Mouse (Mus musculus) R1 (cell line): ENCODE results near the gene Ing4.
A peak's percentile ranks its signal among the peaks of the same experiment; 100 is the strongest.

Experiments used
- DNase-seq: peaks from one replicate; pipeline ENCODE4 v3.0.0-alpha.2; 2018; ENCODE audit warnings: low read depth, low spot score

The Ing4 gene

DNA sequence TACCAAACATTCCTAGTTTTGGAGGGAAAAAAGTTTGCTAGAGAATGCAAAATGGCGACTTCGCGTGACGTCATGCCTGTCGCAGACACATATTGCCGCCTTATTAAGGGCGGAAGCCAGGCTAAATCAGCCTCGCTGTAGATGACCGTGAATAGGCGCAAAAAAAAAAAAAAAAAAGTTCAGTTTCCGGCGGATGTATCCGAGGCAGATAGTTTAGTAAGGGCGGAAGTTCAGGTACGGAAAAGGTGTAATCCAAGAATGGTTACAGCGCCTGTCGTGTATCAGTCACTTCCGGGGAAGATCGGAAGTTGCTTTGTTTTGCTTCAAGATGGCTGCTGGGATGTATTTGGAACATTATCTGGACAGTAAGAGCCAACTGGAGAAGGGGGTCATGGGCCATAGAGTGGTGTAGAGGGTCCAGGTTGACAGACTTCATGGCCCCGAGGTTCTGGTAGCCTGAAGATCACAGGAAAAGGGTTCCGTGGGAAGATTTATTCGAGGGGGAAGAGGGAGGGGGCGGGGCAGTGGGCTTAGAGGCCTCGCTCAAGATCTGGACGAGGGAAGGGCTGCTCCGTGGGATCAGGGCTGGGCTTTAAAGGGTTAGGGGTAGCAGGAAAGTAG lies at the start of gene Ing4:
Gene Ing4 (plus strand): TSS at position 228 of the 621 bp plus-strand sequence.
- peak; percentile 100 for DNase-seq

GRCm38 (mm10) chr6:124992241-124992640 lies 47.3 kb upstream of the Ing4 start:
- DNase-seq: no peak

DNA sequence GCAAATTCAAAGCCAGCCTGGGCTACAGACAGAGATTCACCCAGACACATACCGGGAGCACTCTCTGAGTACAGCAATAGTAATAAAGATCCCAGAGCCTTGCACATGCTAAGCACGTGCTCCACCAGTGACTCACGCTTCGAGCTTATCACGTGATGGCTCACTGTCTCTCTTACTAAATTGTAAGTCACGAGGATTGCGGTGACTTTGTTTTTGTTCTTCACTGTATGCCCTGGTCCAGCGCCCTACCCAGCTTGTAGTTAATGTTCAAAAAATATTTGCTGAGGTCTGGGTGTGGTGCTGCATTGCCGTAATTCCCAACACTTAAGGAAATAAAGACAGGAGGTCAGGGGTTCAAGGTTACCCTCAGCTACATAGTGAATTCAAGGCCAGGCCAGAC lies 46.2 kb upstream of the Ing4 start:
- peak; percentile 46 for DNase-seq

DNA sequence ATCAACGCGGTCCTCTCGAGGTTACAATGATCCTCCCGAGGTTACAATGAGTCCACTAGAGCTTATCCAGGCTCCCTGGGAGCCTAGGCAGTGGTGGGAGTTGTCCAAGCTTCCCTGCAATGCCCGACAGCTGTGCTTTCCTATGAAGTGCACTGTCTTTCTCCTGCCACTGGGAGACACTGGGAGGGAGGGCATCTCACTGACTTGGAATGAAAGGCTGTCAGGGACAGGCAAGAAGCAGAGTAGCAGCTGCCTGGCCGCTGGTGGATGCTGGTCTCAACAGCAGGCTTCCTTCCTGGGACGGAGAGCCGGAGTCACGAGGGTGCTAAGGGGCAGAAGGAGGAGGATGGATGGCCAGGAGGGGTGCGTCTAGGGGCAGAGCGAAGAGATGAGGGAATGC lies 45.7 kb upstream of the Ing4 start:
- peak; percentile 74 for DNase-seq

GRCm38 (mm10) chr6:124995246-124995645 lies 44.3 kb upstream of the Ing4 start:
- DNase-seq: no peak

GRCm38 (mm10) chr6:124995831-124996403 lies 43.6 kb upstream of the Ing4 start:
- no peak for DNase-seq

GRCm38 (mm10) chr6:124996551-124997501 lies 42.7 kb upstream of the Ing4 start, which contains the start of gene Pianp:
Pianp (plus strand) TSS chr6:124996694.
- peak; percentile 55 for DNase-seq

GRCm38 (mm10) chr6:124998066-124998465 lies 41.5 kb upstream of the Ing4 start:
- DNase-seq: peak; percentile 29

DNA sequence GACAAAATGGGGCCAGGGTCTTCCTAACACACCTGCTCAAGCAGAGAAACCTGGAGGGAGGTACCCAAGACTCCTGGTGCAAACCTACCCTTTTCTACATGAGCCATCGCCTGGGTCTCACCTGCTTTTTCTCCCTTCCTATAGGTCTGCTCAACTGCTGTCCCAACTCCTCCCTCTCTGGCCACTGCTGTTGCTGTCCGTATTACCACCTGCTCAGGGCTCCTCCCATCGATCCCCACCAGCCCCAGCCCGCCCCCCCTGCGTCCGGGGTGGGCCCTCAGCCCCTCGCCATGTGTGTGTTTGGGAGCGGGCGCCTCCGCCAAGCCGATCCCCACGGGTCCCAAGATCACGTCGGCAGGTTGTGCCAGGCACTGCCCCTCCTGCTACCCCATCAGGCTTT lies 40.5 kb upstream of the Ing4 start:
- DNase-seq: peak; percentile 25

- peak; percentile 63 for DNase-seq
Measured at GRCm38 (mm10) chr6:124999546-124999945, 40.0 kb upstream of the Ing4 start.

DNA sequence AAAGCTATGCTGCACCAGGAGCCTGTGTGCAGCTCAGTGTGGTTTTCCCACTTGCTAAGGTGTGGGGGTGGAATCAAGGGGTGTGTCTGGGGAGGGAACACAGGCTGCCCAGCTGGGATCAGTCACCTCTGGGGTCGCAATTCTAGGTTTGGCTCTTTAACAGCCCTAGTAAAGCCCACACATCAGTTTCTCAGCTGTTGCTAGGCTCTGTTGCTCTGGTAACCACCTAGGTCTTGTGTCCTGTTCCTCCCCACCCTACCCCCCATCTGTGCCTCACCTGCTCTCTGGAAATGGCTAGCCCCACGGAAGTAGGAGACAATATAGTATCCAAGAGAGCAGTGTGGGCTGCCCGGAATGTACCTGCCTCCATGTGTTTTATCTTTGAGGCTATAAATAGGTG lies 35.9 kb upstream of the Ing4 start:
- DNase-seq: peak; percentile 58

DNA sequence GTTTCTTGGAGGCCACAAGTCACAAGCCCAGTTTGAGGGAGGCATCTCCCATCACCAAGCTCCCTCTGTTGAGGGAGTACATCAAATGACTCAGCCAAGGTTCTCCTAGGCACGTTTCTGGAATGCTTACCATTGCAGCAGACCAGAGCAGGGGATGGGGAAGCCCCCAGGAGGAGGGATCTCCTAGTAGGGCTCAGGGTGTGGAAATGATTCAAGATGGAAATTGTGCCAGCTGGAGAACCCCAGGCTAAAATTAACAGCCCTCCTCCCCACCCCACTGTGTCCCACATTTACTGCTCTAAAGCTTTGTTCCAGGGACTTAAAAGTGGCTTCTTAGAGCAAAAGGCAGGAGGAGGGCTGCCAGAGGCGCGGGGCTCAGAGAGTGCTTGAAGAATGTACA lies 34.5 kb upstream of the Ing4 start:
- DNase-seq: no peak

DNA sequence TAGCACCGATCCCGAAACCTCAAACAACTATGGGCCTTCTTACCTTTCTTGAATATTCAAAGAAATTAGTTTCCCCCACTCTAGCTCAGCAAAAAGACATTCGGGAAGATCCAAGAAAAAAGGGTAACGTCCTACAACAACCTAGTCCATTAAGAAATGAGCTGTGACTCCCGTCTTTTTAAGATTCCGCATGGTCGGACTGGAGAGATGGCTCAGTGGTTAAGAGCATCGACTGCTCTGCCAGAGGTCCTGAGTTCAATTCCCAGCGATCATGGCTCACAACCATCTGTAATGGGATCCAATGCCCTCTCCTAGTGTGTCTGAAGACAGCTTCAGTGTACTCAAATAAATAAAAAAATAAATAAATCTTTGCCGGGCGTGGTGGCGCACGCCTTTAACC lies 31.5 kb upstream of the Ing4 start:
- peak; percentile 23 for DNase-seq

- DNase-seq: peak; percentile 99
Measured at GRCm38 (mm10) chr6:125008586-125009128, 30.9 kb upstream of the Ing4 start.

DNA sequence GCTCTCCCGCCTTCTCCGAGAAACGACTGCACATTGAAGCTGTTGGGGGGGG lies 30.6 kb upstream of the Ing4 start, which contains the start of gene Zfp384:
Gene Zfp384 (plus strand): TSS at position 17 of the 52 bp plus-strand sequence.
- no peak for DNase-seq

DNA sequence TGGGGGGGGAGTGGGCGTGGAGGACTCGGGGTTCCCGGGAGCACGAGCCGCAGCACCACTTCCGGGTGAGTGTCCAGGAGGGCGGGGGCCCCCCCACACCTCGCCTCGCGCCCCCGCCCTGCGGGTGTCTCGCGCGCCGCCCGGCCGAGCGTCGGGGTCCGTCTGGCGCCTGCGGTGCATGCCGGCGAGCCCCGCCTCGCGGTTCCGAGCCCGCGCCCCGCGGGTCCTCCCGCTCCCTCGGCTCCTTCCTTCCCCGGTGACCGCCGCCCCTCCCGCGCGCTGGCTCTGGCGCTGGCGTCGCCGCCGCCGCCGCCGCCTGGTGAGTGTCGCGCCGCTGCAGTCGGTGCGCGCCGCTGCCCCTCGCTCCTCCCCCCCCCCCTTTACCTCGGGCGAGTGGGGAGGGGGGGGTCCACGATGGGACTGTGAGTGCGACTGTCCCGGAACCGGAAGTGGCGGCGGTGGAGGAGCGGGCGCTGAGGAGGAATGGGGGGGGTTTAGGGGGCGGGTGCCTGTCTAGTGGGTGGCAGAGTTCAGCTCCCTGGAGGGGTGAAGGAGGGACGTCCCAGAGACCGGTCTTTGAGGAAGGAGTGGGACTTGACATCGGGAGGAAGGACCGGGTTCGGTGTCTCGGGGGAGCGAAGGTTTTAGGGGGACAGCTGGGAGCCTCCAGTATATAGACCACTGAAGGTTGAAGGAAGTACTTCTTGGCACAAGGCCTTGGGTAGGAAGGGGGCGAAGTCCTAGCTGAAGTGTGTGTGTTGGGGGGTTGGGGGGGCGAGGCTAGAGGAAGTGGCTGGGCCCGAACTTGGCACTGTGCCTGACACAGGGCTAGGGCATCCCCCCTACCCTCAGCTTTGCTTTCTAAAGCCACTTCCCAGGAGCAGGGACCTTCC lies 30.1 kb upstream of the Ing4 start:
- peak; percentile 87 for DNase-seq

DNA sequence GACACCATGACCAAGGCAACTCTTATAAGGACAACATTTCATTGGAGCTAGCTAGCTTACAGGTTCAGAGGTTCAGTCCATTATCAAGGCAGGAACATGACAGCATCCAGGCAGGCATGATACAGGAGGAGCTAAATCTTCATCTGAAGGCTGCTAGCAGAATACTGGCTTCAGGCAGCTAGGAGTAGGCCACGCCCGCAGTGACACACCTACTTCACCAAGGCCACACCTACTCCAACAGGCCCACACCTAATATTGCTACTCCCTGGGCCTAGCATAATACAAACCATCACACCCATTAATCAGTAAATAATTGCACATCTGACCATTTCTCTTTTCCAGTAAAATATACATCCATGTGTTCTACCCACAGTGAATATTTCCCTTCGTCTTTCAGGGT lies 21.9 kb upstream of the Ing4 start:
- DNase-seq: peak; percentile 62

- DNase-seq: peak; percentile 76
Measured at GRCm38 (mm10) chr6:125030532-125030931, 9.0 kb upstream of the Ing4 start.

- no peak for DNase-seq
Measured at GRCm38 (mm10) chr6:125031604-125032003, 8.0 kb upstream of the Ing4 start.

DNA sequence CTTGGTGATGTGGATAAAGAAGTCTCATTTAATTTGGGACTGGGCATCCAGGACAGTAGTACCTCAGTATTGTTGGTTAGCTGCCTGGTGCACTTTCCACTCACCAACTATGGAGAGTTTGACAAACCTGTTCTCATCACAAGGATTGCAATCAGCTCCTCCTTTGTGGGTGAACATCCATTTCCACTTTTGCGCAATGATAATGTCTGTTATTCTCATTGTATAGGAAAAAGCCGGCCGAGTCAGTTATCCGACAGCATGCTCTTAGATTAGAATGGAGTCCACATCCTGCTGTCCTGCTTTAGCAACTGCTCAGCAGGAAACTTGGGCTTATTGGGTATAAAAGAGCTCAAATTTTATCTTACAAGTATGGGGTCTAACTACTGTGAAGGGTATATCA lies 894 bp upstream of the Ing4 start:
- no peak for DNase-seq

- no peak for DNase-seq
Measured at GRCm38 (mm10) chr6:125039131-125039530, 429 bp upstream of the Ing4 start.

- peak; percentile 23 for DNase-seq
Measured at GRCm38 (mm10) chr6:125040221-125040620, 661 bp downstream of the Ing4 start.
